Mouse (Mus musculus): ENCODE measurements around the gene Ogn. TPM values are rescaled to one million over a fixed set of nuclear protein-coding genes. Genes with fewer than 3 reads are reported as not detected.
"Not testable (repeated sequence)": the region's sequence is repeated elsewhere in the genome, so short reads cannot be mapped to it uniquely, and the experiment has no call there.

Gene Ogn
- 0.07 and 0.40 TPM in 2 replicates for total RNA-seq (2015)
- 0.15 and 0.77 TPM in 2 replicates for total RNA-seq (2017)

- no peak for ATAC-seq (ENCODE audit: poor library complexity, severe bottlenecking)
These were observed at the start of gene Ogn for GRCm38 (mm10) chr13:49607714-49608113. Gene Ogn (plus strand): TSS chr13:49608046.

DNA sequence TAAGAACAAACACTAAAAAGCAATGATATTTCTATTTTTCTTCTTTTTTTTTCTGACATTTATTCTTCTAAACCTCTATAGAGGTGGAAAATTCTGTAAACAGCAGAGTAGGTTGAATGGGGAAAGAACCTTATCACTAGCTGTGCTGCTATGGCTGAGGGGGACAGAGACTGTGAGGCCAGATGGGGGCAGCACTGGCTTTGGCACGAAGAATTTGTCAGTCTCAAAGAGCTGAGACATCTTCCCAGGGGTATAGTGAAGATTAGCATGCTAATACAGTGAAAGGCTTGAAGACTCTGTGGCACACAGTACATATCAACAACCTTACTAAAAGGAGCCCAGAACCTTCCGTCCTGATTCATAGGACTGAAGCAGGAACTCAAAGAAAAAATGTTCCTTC, 48.7 kb upstream of the Ogn start:
- no peak for ATAC-seq (ENCODE audit: poor library complexity, severe bottlenecking)

- ATAC-seq (ENCODE audit: poor library complexity, severe bottlenecking): no peak
These were observed 47.0 kb upstream of the Ogn start for GRCm38 (mm10) chr13:49560886-49561285.

- ATAC-seq (ENCODE audit: poor library complexity, severe bottlenecking): no peak
These were observed 43.5 kb upstream of the Ogn start for GRCm38 (mm10) chr13:49564347-49564746.

- ATAC-seq (ENCODE audit: poor library complexity, severe bottlenecking): no peak
These were observed 37.5 kb upstream of the Ogn start for GRCm38 (mm10) chr13:49570371-49570770.

DNA sequence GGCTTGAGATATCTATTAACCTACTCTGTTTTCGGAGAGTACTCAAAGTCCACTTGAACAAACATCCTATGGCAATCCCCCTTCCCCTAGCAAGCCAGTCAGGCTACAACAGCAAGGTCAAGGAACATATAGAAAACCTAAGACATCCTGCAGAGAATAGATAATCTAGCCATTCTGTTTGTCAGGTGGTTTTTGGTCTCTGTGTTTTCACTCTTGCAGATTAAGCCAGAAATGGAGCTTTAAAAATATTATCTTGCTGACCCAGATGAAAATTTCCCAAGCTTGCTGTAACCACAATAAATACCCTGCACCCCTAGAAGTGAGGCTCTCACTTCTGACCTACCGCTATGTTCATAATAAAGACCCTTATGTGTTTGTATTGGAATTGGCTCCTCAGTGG, 36.4 kb upstream of the Ogn start:
- ATAC-seq (ENCODE audit: poor library complexity, severe bottlenecking): no peak

DNA sequence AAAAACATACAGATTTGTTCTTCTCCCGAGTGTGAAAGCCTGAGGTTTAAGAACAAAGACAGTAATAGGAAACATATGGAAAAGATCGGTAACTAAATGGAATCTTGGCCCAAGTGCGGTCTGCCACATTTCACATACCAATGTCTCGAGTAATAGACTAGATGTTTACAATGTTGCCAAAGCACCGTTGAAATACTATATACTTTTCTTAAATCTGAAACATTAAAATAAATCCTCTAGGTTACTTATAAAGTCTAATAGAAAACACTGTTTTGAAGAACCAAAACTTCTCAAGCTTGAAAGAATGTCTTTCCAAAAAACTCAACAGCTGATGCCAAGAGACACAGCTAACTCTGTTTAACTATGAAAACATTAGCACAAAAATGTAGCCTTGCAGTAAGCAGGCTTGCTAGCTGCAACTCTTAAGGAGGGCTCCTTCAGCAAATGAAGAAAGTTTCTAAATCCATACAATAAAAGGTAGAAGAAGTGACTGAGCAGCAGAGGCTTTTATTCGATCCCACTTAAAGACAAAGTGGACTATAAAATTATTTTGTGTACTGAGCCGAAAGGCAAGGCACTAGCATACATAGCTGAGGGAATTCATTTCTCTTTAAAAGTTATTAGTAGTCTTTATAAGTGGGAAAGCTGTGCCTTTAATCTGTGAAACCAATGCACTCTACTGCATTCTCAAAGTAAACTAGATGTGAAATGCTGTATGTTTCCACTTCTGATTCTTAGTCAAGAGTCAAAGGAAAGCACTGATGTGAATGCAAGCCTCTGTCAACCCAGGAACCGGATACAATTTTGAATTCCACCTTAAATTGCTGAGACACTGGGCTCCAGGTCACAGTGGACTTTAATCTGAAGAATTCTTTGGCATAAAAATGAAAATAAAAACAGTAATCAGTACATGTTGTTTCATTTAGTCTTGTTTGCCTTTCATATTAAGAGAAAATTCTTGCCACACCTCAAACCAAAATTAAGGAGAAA, 26.0 kb upstream of the Ogn start, which contains the start of gene Omd:
Gene Omd, plus strand, starts transcription at position 922 of the 990 bp plus-strand sequence.
- ATAC-seq (ENCODE audit: poor library complexity, severe bottlenecking): no peak

GRCm38 (mm10) chr13:49583859-49584258, 24.0 kb upstream of the Ogn start:
- no peak for ATAC-seq (ENCODE audit: poor library complexity, severe bottlenecking)

GRCm38 (mm10) chr13:49584307-49585005, 23.4 kb upstream of the Ogn start:
- no peak for ATAC-seq (ENCODE audit: poor library complexity, severe bottlenecking)

- no peak for ATAC-seq (ENCODE audit: poor library complexity, severe bottlenecking)
These were observed 21.8 kb upstream of the Ogn start for GRCm38 (mm10) chr13:49586062-49586461.

DNA sequence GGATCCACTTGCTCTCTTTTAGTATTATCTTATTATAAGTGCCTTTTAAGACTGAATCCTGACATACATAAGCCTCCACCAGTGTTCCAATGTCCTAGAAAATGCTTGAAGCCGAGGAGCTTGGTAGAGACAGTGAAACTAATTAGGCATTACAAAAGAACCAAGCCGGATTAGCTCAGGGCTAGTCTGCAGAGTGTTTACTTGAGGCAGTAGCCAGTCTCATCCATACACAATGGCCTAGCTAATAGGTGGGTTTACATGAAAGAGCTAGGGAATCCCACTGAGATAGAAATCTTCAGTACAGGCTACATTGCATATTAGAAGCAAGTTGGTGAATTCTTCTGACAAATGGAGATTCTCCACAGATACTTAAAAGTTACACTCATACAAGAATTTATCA, 5.3 kb upstream of the Ogn start:
- ATAC-seq (ENCODE audit: poor library complexity, severe bottlenecking): not testable (repeated sequence)

DNA sequence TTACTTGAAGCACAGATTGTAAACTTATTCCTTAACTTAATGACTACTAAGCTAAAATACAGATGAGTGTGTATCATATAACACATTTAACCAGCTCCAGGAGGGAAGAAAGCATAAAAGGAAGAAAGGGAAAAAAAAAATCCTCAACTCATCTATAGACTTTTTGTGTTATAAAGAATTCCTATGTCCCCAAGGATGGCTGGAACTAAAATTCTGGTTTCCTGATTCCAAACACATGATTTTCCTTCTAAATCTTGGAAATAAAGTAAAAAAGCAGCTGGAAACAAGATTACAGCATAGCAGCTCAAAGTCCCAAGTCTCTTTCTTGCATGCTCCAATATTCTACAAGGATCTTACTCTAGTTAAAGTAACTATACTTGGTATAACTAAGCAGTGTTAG, 4.2 kb upstream of the Ogn start:
- ATAC-seq (ENCODE audit: poor library complexity, severe bottlenecking): no peak

GRCm38 (mm10) chr13:49608589-49609322, 910 bp downstream of the Ogn start:
- no peak for ATAC-seq (ENCODE audit: poor library complexity, severe bottlenecking)

- ATAC-seq (ENCODE audit: poor library complexity, severe bottlenecking): no peak
These were observed 9.2 kb downstream of the Ogn start for GRCm38 (mm10) chr13:49617021-49617420.

GRCm38 (mm10) chr13:49618365-49618764, 10.5 kb downstream of the Ogn start:
- ATAC-seq (ENCODE audit: poor library complexity, severe bottlenecking): no peak

DNA sequence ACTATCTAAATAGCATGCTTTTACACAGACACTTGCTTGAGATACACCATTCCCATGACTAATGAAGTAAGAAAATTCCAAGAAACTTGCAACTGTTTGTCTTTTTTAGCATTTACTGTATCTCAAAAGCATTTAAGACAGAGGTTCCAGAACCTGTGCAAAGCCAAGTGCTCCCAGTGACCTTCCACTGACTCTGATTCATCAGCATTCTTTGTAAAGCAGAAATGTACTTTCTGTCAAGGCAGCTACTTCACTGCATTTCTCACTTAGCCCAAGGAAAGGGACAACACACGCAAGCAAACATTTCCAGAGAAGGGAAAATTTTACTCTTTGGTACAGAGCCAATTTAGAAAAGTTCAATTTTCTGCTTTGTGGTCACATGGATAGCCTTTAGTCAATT, 15.4 kb downstream of the Ogn start:
- no peak for ATAC-seq (ENCODE audit: poor library complexity, severe bottlenecking)

DNA sequence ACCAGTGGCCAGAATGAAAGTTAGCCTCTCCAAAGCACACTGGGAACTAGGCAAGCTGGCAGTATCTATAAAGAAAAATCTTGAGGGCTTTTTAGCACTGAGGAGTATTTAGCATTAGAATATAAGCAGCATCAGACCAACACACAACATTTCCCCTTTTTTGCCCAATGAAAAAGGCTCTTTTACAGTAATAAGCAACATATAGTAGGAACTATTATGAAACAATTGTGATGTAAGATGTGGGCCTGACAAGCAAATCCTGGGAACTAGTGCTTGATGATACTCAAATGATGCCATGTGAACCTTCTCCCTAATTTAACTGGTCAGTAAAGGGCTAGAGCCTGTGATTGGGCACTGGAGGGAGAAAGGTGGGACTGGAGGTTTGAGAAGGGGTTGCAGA, 20.3 kb downstream of the Ogn start:
- peak; percentile 76 for ATAC-seq (ENCODE audit: poor library complexity, severe bottlenecking)

- ATAC-seq (ENCODE audit: poor library complexity, severe bottlenecking): no peak
These were observed 21.2 kb downstream of the Ogn start for GRCm38 (mm10) chr13:49629076-49629475.

- ATAC-seq (ENCODE audit: poor library complexity, severe bottlenecking): no peak
These were observed 32.1 kb downstream of the Ogn start for GRCm38 (mm10) chr13:49639965-49640364.

DNA sequence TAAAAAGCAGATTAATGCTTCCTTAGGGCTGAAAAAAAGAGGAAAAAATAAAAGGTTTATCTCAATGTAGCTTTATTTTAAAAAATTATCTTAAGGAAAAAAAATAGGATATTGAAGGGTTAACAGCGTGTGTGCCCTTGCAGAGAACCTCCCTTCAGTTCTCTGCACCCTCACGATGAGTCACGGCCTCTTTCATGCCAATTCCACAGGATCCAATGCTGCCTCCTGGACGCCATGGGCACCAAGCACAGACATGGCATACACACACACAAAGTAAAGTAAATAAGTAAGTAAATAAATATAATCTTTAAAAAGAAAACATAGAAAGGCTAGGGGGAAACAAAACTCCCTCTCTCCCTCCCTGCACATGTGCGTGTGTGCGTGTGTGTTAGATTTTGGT, 34.8 kb downstream of the Ogn start:
- no peak for ATAC-seq (ENCODE audit: poor library complexity, severe bottlenecking)
